Mouse (Mus musculus) hindbrain, embryonic 11.5 days (tissue): ENCODE results near the gene Lgals9. TPM values are rescaled to one million over a fixed set of nuclear protein-coding genes. Genes with fewer than 3 reads are reported as not detected.

Source experiments
- ATAC-seq: fragments of 200-750 bp; cut with Nextera tagmentation; 2 replicates; pipeline ENCODE4 v1.8.0; 2017; ENCODE audit warnings: mild to moderate bottlenecking, moderate TSS enrichment, moderate library complexity; ENCODE audit not compliant: low FRiP score
- DNase-seq: peaks from one replicate; pipeline ENCODE4 v3.0.0-alpha.2; 2015; ENCODE audit warnings: low spot score
- H3K27ac ChIP-seq: fragments of 300-500 bp; sonication (generic); 2 replicates; pipeline ENCODE4 v1.5.1; 2014; ENCODE audit warnings: mild to moderate bottlenecking, low read depth, low read length
- H3K27me3 ChIP-seq: fragments of 300-500 bp; sonication (generic); 2 replicates; pipeline ENCODE4 v1.6.1; 2014; ENCODE audit warnings: mild to moderate bottlenecking, low read length, moderate library complexity, mixed read lengths; ENCODE audit not compliant: control insufficient read depth, insufficient read depth
- H3K36me3 ChIP-seq: fragments of 300-500 bp; sonication (generic); 2 replicates; pipeline ENCODE4 v1.6.1; 2014; ENCODE audit warnings: mild to moderate bottlenecking, low read length, moderate library complexity, mixed read lengths; ENCODE audit not compliant: control insufficient read depth, insufficient read depth
- H3K4me1 ChIP-seq: fragments of 300-500 bp; sonication (generic); replicated peaks from 2 replicates; pipeline ENCODE4 v1.6.1; 2014; ENCODE audit warnings: low read length, mixed read lengths; ENCODE audit not compliant: control insufficient read depth, insufficient read depth
- H3K4me2 ChIP-seq: fragments of 300-500 bp; sonication (generic); replicated peaks from 2 replicates; pipeline ENCODE4 v1.6.1; 2014; ENCODE audit warnings: mild to moderate bottlenecking, low read depth, low read length
- H3K4me3 ChIP-seq: fragments of 300-500 bp; sonication (generic); 2 replicates; pipeline ENCODE4 v1.5.1; 2014; ENCODE audit warnings: low read depth, low read length
- H3K9ac ChIP-seq: fragments of 300-500 bp; sonication (generic); 2 replicates; pipeline ENCODE4 v1.6.1; 2014; ENCODE audit warnings: low read depth, low read length
- H3K9me3 ChIP-seq: fragments of 300-500 bp; sonication (generic); 2 replicates; pipeline ENCODE4 v1.6.1; 2016; ENCODE audit warnings: low read length; ENCODE audit not compliant: control insufficient read depth
- WGBS: fragments of 180-500 bp; shearing (Covaris S2); extraction: QIAGEN DNeasy Blood & Tissue Kit; methylation state at CpG from one replicate; pipeline ENCODE4 v1.1.7; 2014; 5-methylcytosine and 5-hydroxymethylcytosine counted together
- polyA plus RNA-seq: library from polyadenylated mRNA; unstranded; fragments of >200 nt; fragmentation: Nextera tagmentation; extraction: Ambion mirVana; gene quantifications from 2 replicates; pipeline ENCODE4 v1.2.1, GENCODE M21; 2014

The Lgals9 gene
- polyA plus RNA-seq, 1 experiment from 2014 or later, result 7.7 TPM

DNA sequence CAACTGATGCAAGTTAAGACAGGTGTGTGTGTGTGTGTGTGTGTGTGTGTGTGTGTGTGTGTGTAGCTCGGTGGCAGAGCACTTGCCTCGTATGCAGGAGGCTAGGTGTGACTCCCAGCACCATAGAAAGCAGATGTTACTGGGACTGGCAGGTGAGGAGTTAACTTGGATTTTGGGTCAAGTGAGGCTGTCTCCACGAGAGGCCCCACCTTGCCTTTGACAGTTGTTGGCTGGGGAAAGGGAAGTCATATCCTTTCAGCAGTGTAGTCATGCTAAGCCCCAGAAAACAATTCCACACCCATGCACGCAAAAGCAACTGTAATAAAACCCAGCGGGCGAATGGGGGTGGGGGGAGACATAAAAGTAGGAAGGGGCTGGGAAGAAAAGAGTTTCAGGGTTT lies 12.4 kb downstream of the Lgals9 start:
- Histone ChIP-seq H3K27me3 (no peaks in the 10 kb centered on the region), H3K27ac (no peak overlapping the region), H3K9ac (no peak overlapping the region), H3K4me1 (no peaks in the 10 kb centered on the region), H3K4me2 (no peak overlapping the region), H3K9me3 (no peaks in the 10 kb centered on the region), H3K36me3 (no peaks in the 10 kb centered on the region), H3K4me3 (no peak overlapping the region)
- DNase-seq (no peak), ATAC-seq (no peak)
- 49% methylated on average over 6 of the region's 6 CpGs for WGBS

DNA sequence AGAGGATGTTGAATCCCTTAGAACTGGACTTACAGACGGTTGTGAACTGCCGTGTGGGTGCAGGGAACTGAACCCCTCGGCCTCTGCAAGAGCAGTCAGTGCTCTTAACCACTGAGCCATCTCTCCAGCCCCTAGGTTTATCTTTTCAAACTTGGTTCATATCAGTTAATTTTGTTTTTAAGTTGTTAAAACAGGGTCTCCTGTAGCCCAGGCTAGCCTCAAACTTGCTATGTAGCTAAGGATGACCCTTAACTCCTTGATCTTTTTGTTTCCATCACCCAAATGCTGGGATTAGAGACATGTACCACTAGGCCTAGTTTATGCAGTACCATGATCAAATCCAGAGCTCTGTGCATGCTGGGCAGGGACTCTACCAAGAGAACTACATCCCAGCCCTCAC lies 13.0 kb downstream of the Lgals9 start:
- Histone ChIP-seq H3K4me3 (no peak overlapping the region), H3K9me3 (no peaks in the 10 kb centered on the region), H3K27me3 (no peaks in the 10 kb centered on the region), H3K27ac (no peak overlapping the region), H3K4me1 (no peaks in the 10 kb centered on the region), H3K9ac (no peak overlapping the region), H3K4me2 (no peak overlapping the region), H3K36me3 (no peaks in the 10 kb centered on the region)
- WGBS, result 93% methylated on average over 3 of the region's 3 CpGs
- ATAC-seq, result no peak
- DNase-seq, result no peak

- Histone ChIP-seq H3K4me1 (no peaks in the 10 kb centered on the region), H3K9me3 (no peaks in the 10 kb centered on the region), H3K27me3 (no peaks in the 10 kb centered on the region), H3K9ac (no peak overlapping the region), H3K4me3 (no peak overlapping the region), H3K27ac (no peak overlapping the region), H3K36me3 (no peaks in the 10 kb centered on the region), H3K4me2 (no peak overlapping the region)
- WGBS, result 90% methylated on average over 8 of the region's 8 CpGs
- no peak for ATAC-seq
- DNase-seq, result no peak
Observed at GRCm38 (mm10) chr11:78971096-78971495, 13.7 kb downstream of the Lgals9 start.

GRCm38 (mm10) chr11:78968121-78968520 lies 16.6 kb downstream of the Lgals9 start:
- no peak for DNase-seq
- 80% methylated on average over 4 of the region's 4 CpGs for WGBS
- no peaks in the 10 kb centered on the region for H3K36me3 ChIP-seq
- no peaks in the 10 kb centered on the region for H3K27me3 ChIP-seq
- ATAC-seq, result no peak
- H3K4me1 ChIP-seq, result no peaks in the 10 kb centered on the region
- no peaks in the 10 kb centered on the region for H3K9me3 ChIP-seq
- no peak overlapping the region for H3K27ac ChIP-seq
- H3K9ac ChIP-seq, result no peak overlapping the region
- H3K4me3 ChIP-seq, result no peak overlapping the region
- H3K4me2 ChIP-seq, result no peak overlapping the region

DNA sequence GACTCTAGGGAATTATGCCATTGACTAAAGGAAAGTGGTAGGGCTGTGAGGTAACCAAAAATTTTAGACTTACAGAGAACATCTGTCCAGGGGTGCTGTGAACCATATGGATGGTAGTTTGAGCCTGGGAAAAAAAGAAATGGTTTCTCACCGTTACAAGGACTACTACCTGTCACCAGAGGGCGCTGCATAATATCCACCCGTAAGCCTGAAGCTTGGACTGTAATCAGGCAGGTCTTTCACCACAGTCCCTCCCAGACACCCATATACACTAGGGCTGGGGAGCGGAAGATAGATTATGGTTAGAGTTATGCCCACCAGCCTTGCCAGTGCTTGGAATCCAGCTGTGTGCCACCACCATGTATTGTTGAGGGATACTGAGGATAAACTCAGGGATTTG lies 17.4 kb downstream of the Lgals9 start:
- Histone ChIP-seq H3K4me1 (no peaks in the 10 kb centered on the region), H3K27ac (no peak overlapping the region), H3K9ac (no peak overlapping the region), H3K27me3 (no peaks in the 10 kb centered on the region), H3K4me2 (no peak overlapping the region), H3K36me3 (no peaks in the 10 kb centered on the region), H3K9me3 (no peaks in the 10 kb centered on the region), H3K4me3 (no peak overlapping the region)
- WGBS, result 29% methylated on average over 4 of the region's 4 CpGs
- ATAC-seq (no peak), DNase-seq (peak; percentile 69)

DNA sequence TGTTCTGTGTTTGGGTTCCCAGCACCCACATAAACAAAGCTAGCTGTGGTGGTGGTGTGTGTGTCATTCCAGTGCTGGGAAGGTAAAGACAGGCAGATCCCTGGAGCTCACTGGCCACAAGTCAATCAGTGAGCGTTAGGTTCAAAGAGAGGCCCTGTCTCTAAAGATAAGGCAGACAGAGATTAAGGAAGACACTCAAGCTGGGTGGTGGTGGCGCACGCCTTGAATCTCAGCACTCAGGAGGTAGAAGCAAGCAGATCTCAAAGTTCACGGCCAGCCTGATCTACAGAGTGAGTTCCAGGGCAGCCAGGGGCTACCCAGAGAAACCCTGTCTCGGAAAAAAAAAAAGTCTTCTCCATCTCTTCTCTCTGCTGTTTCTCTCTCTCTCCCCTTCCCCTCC lies 23.5 kb downstream of the Lgals9 start:
- H3K4me3 ChIP-seq, result no peak overlapping the region
- H3K9ac ChIP-seq, result no peak overlapping the region
- no peaks in the 10 kb centered on the region for H3K4me1 ChIP-seq
- no peak overlapping the region for H3K27ac ChIP-seq
- 83% methylated on average over 5 of the region's 5 CpGs for WGBS
- no peaks in the 10 kb centered on the region for H3K27me3 ChIP-seq
- ATAC-seq (no peak), DNase-seq (no peak)
- H3K9me3 ChIP-seq, result no peaks in the 10 kb centered on the region
- H3K4me2 ChIP-seq, result no peak overlapping the region
- no peaks in the 10 kb centered on the region for H3K36me3 ChIP-seq

DNA sequence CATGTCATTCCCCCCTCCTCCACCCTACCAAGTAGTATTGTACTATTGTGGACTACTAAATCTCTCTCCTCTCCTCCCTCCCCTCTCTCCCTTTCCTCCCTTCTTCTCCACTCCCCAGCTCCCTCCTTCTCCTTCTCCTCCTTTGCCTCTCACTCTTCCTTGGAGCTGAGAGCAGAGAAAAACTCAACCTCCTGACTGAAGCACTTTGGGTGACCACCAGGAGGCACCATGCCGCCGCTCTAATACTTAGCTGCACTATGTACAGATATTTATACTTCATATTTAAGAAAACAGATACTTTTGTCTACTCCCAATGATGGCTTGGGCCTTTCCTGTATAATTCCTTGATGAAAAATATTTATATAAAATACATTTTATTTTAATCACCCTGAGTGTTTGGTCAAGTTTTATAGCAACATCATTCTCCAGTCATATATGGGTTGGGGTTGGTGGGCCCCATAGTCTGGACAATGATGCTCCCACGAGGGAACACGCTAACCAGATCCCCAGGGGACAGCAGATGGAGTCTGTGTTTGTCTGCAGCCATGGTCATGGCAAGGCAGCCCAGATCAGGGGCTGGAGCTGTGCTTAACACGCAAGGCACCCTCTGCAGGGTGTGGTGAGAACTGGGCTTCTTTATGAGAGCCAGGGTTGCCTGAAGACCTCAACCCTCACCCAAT lies 24.8 kb downstream of the Lgals9 start:
- H3K27ac ChIP-seq, result no peak overlapping the region
- H3K9me3 ChIP-seq, result no peaks in the 10 kb centered on the region
- no peak overlapping the region for H3K4me2 ChIP-seq
- no peak overlapping the region for H3K9ac ChIP-seq
- DNase-seq, result peak; percentile 27
- 70% methylated on average over 5 of the region's 5 CpGs for WGBS
- H3K4me1 ChIP-seq, result no peaks in the 10 kb centered on the region
- no peak overlapping the region for H3K4me3 ChIP-seq
- H3K27me3 ChIP-seq, result no peaks in the 10 kb centered on the region
- no peak for ATAC-seq
- no peaks in the 10 kb centered on the region for H3K36me3 ChIP-seq

GRCm38 (mm10) chr11:78959367-78959766 lies 25.4 kb downstream of the Lgals9 start:
- H3K27me3 ChIP-seq, result no peaks in the 10 kb centered on the region
- 84% methylated on average over 8 of the region's 8 CpGs for WGBS
- H3K9ac ChIP-seq, result no peak overlapping the region
- no peak overlapping the region for H3K4me3 ChIP-seq
- H3K4me1 ChIP-seq, result no peaks in the 10 kb centered on the region
- no peaks in the 10 kb centered on the region for H3K9me3 ChIP-seq
- no peak overlapping the region for H3K27ac ChIP-seq
- H3K36me3 ChIP-seq, result no peaks in the 10 kb centered on the region
- H3K4me2 ChIP-seq, result no peak overlapping the region
- no peak for ATAC-seq
- DNase-seq, result no peak

DNA sequence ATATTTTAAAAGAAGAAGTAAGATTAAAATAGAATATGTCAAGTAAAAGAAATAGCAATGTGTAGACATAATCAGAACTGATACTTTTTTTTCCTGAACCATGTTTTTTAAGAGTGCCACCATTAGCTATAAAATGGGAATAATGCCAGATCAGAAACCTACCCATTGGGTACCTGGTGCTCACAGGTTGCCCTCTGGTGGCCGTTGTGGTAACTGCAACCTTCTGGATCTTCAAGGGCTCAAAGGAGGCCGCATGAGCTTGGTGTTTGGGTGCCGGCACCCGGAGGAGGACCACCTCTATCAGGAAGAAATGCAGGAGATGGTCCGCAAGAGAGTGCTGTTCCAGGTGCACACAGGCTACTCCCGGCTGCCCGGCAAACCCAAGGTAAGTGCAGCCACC lies 28.5 kb downstream of the Lgals9 start:
- DNase-seq (peak; percentile 90), ATAC-seq (no peak)
- H3K4me2 ChIP-seq, result no peak overlapping the region
- no peaks in the 10 kb centered on the region for H3K9me3 ChIP-seq
- no peak overlapping the region for H3K4me3 ChIP-seq
- WGBS, result 12% methylated on average over 7 of the region's 7 CpGs
- no peak overlapping the region for H3K27ac ChIP-seq
- H3K27me3 ChIP-seq, result no peaks in the 10 kb centered on the region
- no peak overlapping the region for H3K9ac ChIP-seq
- no peaks in the 10 kb centered on the region for H3K4me1 ChIP-seq
- H3K36me3 ChIP-seq, result no peaks in the 10 kb centered on the region
